Mouse (Mus musculus) embryonic fibroblast, embryonic 13.5 days (primary cell): ENCODE results near the gene Bcl2l12.

ENCODE experiments used
- CTCF ChIP-seq: IDR thresholded peaks from 2 replicates; pipeline ENCODE4 v1.5.1; 2011; ENCODE audit warnings: mild to moderate bottlenecking, control low read depth, low read length, moderate library complexity, borderline replicate concordance; ENCODE audit not compliant: insufficient read depth
- POLR2A ChIP-seq: IDR thresholded peaks from 2 replicates; pipeline ENCODE4 v1.6.1; 2011; ENCODE audit warnings: low read depth, mild to moderate bottlenecking, control low read depth, low read length, moderate library complexity

GRCm38 (mm10) chr7:45015344-45015956, 16.9 kb upstream of the Bcl2l12 start:
- TF ChIP-seq CTCF (no peak), POLR2A (peak; percentile 55)
